In genomic region chr15:86007690-86008121, GRCm38 (mm10) we compare ENCODE assay signal across 8 mouse cellular contexts. TPM values are rescaled to one million over a fixed set of nuclear protein-coding genes. Genes with fewer than 3 reads are reported as not detected.
DNase-seq lines count a peak whose midpoint lies in the region; ATAC-seq and TF ChIP-seq lines count a peak whose summit lies in the region.

No protein-coding gene starts in this region.

- 7% methylated on average over 6 of the region's 6 CpGs for WGBS in bone marrow, adult 2 months
- WGBS in lung, embryonic 15.5 days = 7% methylated on average over 6 of the region's 6 CpGs

- no peak for DNase-seq in layer of hippocampus, adult 2 months (ENCODE audit: low spot score in 2 of 2)
- no peak for DNase-seq in layer of hippocampus, postnatal 25 days (ENCODE audit: extremely low spot score in 1 of 2, low spot score in 1 of 2)
- peak; percentile 33 for DNase-seq in heart, postnatal 4 days
- no peak for DNase-seq in cerebellum, adult 11-12 months
- no peak for DNase-seq in left cerebral cortex, postnatal 4 days
- DNase-seq in right cerebral cortex, postnatal 4 days = no peak

- no peaks in the 10 kb centered on the region; the same call in 1 of the 2 replicates for H3K4me1 ChIP-seq in bone marrow, adult 2 months (ENCODE audit: control insufficient read depth, insufficient read depth, low read length)
- peaks cover 26% of the 10 kb centered on the region for H3K4me1 ChIP-seq in lung, embryonic 15.5 days

- H3K9me3 ChIP-seq in lung, embryonic 15.5 days = no peaks in the 10 kb centered on the region

- H3K27me3 ChIP-seq in lung, embryonic 15.5 days = no peaks in the 10 kb centered on the region

- H3K9ac ChIP-seq in lung, embryonic 15.5 days = no peak overlapping the region

- no peak for TF ChIP-seq CTCF in layer of hippocampus, adult 2 months (conservative IDR thresholded peaks at IDR 0.05)
- TF ChIP-seq CTCF in bone marrow, adult 2 months (IDR thresholded peaks at IDR 0.05; ENCODE audit: control insufficient read depth, insufficient read depth, low read length) = no peak

- peak; percentile 76; the same call in 1 of the 2 replicates for ATAC-seq in lung, embryonic 15.5 days (ENCODE audit: borderline replicate concordance, extremely low read depth, low FRiP score, low TSS enrichment)

- H3K36me3 ChIP-seq in lung, embryonic 15.5 days = no peaks in the 10 kb centered on the region

- TF ChIP-seq POLR2A in bone marrow, adult 2 months (IDR thresholded peaks at IDR 0.05; ENCODE audit: borderline replicate concordance, control insufficient read depth, low read depth, low read length) = no peak

- H3K4me3 ChIP-seq in layer of hippocampus, adult 2 months = no peak overlapping the region
- peak overlapping the region; percentile 31 for H3K4me3 ChIP-seq in bone marrow, adult 2 months (replicated peaks; ENCODE audit: control insufficient read depth, low read depth, low read length)
- no peak overlapping the region for H3K4me3 ChIP-seq in lung, embryonic 15.5 days

- intact Hi-C loops in left cerebral cortex, postnatal 4 days (cut with DNase I) = no loop called here

- H3K27ac ChIP-seq in layer of hippocampus, adult 2 months = peak overlapping the region; percentile 46; the same call in 1 of the 2 replicates
- H3K27ac ChIP-seq in bone marrow, adult 2 months (ENCODE audit: control insufficient read depth, insufficient read depth, low read depth, low read length, poor library complexity) = peak overlapping the region; percentile 11
- H3K27ac ChIP-seq in lung, embryonic 15.5 days = peak overlapping the region; percentile 68

- peak overlapping the region; percentile 40 for H3K4me2 ChIP-seq in lung, embryonic 15.5 days

RNA-seq across cellular contexts. Expression of gene Celsr1, which starts 25.9 kb away (rescaled TPM):
- total RNA-seq in layer of hippocampus, adult 2 months (2021) = 1 to 10 TPM; 5.5 to 5.8 TPM
- 1 to 10 TPM; 4.5 to 6.1 TPM for total RNA-seq in layer of hippocampus, postnatal 25 days (2021)
- polyA plus RNA-seq in bone marrow, adult 2 months (2011; ENCODE audit: insufficient read depth, insufficient read length, low replicate concordance, missing spikeins) = 1.3 and 4.2 TPM in 2 replicates
- total RNA-seq in heart, postnatal 4 days (2021) = 10 to 100 TPM; 20.0 to 21.3 TPM
- 4.3 and 4.8 TPM in 2 replicates for polyA plus RNA-seq in lung, embryonic 15.5 days (2015; fragmentation: Nextera tagmentation; extraction: Ambion mirVana)
- 1 to 10 TPM; 5.0 to 5.2 TPM for total RNA-seq in left cerebral cortex, postnatal 4 days (2021)

RNA-seq across cellular contexts. Expression of gene Gramd4, which starts 49.8 kb away (rescaled TPM):
- total RNA-seq in layer of hippocampus, adult 2 months (2021) = 10 to 100 TPM; 24.8 to 28.7 TPM
- 10 to 100 TPM; 25.9 to 27.7 TPM for total RNA-seq in layer of hippocampus, postnatal 25 days (2021)
- 14.1 and 20.7 TPM in 2 replicates for polyA plus RNA-seq in bone marrow, adult 2 months (2011; ENCODE audit: insufficient read depth, insufficient read length, low replicate concordance, missing spikeins)
- 10 to 100 TPM; 30.1 to 33.6 TPM for total RNA-seq in heart, postnatal 4 days (2021)
- polyA plus RNA-seq in lung, embryonic 15.5 days (2015; fragmentation: Nextera tagmentation; extraction: Ambion mirVana) = 12.9 and 14.6 TPM in 2 replicates
- 10 to 100 TPM; 52.0 to 57.8 TPM for total RNA-seq in left cerebral cortex, postnatal 4 days (2021)

Comparison
In these comparisons a context has a peak if more than half of its experiments do, and no peak if none do; other contexts are left out.
1. H3K27ac ChIP-seq: peak in every context shown above with its lines; median percentile 68 in lung, embryonic 15.5 days; 46 in layer of hippocampus, adult 2 months; 11 in bone marrow, adult 2 months.